Mouse (Mus musculus) cerebellum, adult 9-10 months (tissue): ENCODE measurements at regions not wholly inside any gene's neighbourhood (a gene's known extent, or its start where the extent isn't known, plus 50 kb on each side); places are given as distances from the start of the nearest gene placed in this dataset.
"Not testable (repeated sequence)": the region's sequence is repeated elsewhere in the genome, so short reads cannot be mapped to it uniquely, and the experiment has no call there.

ENCODE experiments used
- DNase-seq: peaks from one replicate; pipeline ENCODE4 v3.0.0; 2022

- DNase-seq: no peak
These were observed 255.6 kb upstream of the Ccdc54 start for GRCm38 (mm10) chr16:50846505-50846904.

GRCm38 (mm10) chr16:50841677-50842580 lies 251.0 kb upstream of the Ccdc54 start:
- peak; percentile 60 for DNase-seq

- DNase-seq: no peak
These were observed 250.3 kb upstream of the Ccdc54 start for GRCm38 (mm10) chr16:50841205-50841604.

GRCm38 (mm10) chr16:50839665-50840064 lies 248.7 kb upstream of the Ccdc54 start:
- DNase-seq: no peak

GRCm38 (mm10) chr16:50837416-50837815 lies 246.5 kb upstream of the Ccdc54 start:
- DNase-seq: no peak

- no peak for DNase-seq
These were observed 245.5 kb upstream of the Ccdc54 start for GRCm38 (mm10) chr16:50836457-50836856.

- no peak for DNase-seq
These were observed 242.4 kb upstream of the Ccdc54 start for GRCm38 (mm10) chr16:50833357-50833756.

- no peak for DNase-seq
These were observed 231.4 kb upstream of the Ccdc54 start for GRCm38 (mm10) chr16:50822352-50822751.

GRCm38 (mm10) chr16:50814626-50815025 lies 223.7 kb upstream of the Ccdc54 start:
- no peak for DNase-seq

- DNase-seq: peak; percentile 36
These were observed 208.3 kb upstream of the Ccdc54 start for GRCm38 (mm10) chr16:50799145-50799794.

GRCm38 (mm10) chr16:50798095-50798494 lies 207.1 kb upstream of the Ccdc54 start:
- no peak for DNase-seq

GRCm38 (mm10) chr16:50792960-50793359 lies 202.0 kb upstream of the Ccdc54 start:
- DNase-seq: no peak

- DNase-seq: no peak
These were observed 201.6 kb upstream of the Ccdc54 start for GRCm38 (mm10) chr16:50792506-50792905.

- no peak for DNase-seq
These were observed 197.7 kb upstream of the Ccdc54 start for GRCm38 (mm10) chr16:50788702-50789101.

- DNase-seq: no peak
These were observed 195.2 kb upstream of the Ccdc54 start for GRCm38 (mm10) chr16:50786199-50786598.

GRCm38 (mm10) chr16:50785384-50785783 lies 194.4 kb upstream of the Ccdc54 start:
- DNase-seq: no peak

- no peak for DNase-seq
These were observed 193.8 kb upstream of the Ccdc54 start for GRCm38 (mm10) chr16:50784651-50785228.

GRCm38 (mm10) chr16:50783784-50784650 lies 193.1 kb upstream of the Ccdc54 start:
- DNase-seq: no peak

GRCm38 (mm10) chr16:50783240-50783639 lies 192.3 kb upstream of the Ccdc54 start:
- DNase-seq: no peak

- DNase-seq: no peak
These were observed 188.3 kb upstream of the Ccdc54 start for GRCm38 (mm10) chr16:50779030-50779784.

GRCm38 (mm10) chr16:50774699-50775098 lies 183.7 kb upstream of the Ccdc54 start:
- DNase-seq: not testable (repeated sequence)
